Mouse (Mus musculus) induced T-regulatory cell, adult 2 months (primary cell): Measurements from ENCODE around the gene Lmntd1.

ENCODE experiments used
- DNase-seq: peaks from one replicate; pipeline ENCODE4 v3.0.0-alpha.2; 2012; ENCODE audit warnings: low read depth

The Lmntd1 gene

GRCm38 (mm10) chr6:145341301-145342193 lies 272.6 kb downstream of the Lmntd1 start:
- peak; percentile 96 for DNase-seq

- peak; percentile 98 for DNase-seq
These were observed 273.4 kb downstream of the Lmntd1 start for GRCm38 (mm10) chr6:145340657-145341146.

- peak; percentile 90 for DNase-seq
These were observed 274.0 kb downstream of the Lmntd1 start for GRCm38 (mm10) chr6:145339956-145340656.

- peak; percentile 33 for DNase-seq
These were observed 275.4 kb downstream of the Lmntd1 start for GRCm38 (mm10) chr6:145338571-145339294.

- peak; percentile 43 for DNase-seq
These were observed 276.6 kb downstream of the Lmntd1 start for GRCm38 (mm10) chr6:145337521-145337920.

GRCm38 (mm10) chr6:145335876-145336768 lies 278.0 kb downstream of the Lmntd1 start:
- no peak for DNase-seq

GRCm38 (mm10) chr6:145334211-145334610 lies 279.9 kb downstream of the Lmntd1 start:
- DNase-seq: no peak

GRCm38 (mm10) chr6:145326141-145326806 lies 287.8 kb downstream of the Lmntd1 start:
- DNase-seq: no peak

- no peak for DNase-seq
These were observed 289.0 kb downstream of the Lmntd1 start for GRCm38 (mm10) chr6:145325095-145325494.

- DNase-seq: no peak
These were observed 289.6 kb downstream of the Lmntd1 start for GRCm38 (mm10) chr6:145324470-145324869.

GRCm38 (mm10) chr6:145322246-145322645 lies 291.9 kb downstream of the Lmntd1 start:
- DNase-seq: no peak

GRCm38 (mm10) chr6:145320156-145320555 lies 294.0 kb downstream of the Lmntd1 start:
- DNase-seq: no peak
